27 mouse cellular contexts compared by ENCODE assay signal in the genomic region with DNA sequence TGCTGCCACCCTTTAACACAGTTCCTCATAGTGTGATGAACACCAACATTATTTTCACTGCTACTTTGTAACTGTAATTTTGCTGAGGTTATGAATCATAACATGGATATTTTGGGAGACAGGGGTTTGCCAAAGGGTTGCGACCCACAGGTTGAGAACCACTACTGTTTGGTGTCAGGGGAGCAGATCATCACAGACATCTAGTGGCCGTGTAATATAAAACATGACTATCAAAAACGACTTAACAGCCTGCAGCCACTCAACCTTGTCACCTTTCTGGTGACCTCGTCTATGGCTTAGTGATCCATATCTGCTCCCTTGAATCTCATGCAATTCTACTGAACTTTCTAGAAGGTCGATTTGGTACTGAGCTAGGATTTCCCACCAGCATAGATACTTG.
DNase-seq lines count a peak whose midpoint lies in the region; ATAC-seq and TF ChIP-seq lines count a peak whose summit lies in the region.
"Had no signal": no experiment of that assay in that cellular context is flagged by ENCODE, and none has a peak within 500 bp of the region (broad histone marks: within the 10 kb centered on the region; RNA-seq: fewer than 3 reads in every experiment).

No protein-coding gene starts in this region.

- peak; percentile 34 for TF ChIP-seq CTCF in kidney, postnatal 0 days (IDR thresholded peaks at IDR 0.05; ENCODE audit: low read depth)
- TF ChIP-seq CTCF in lung, embryonic 14.5 days (IDR thresholded peaks at IDR 0.05; ENCODE audit: low read depth): 0 out of 2 replicates have a peak, but pooled peaks have one; percentile 20
- TF ChIP-seq CTCF in lung, adult 2 months (IDR thresholded peaks at IDR 0.05; ENCODE audit: insufficient read depth, low read length): no peak
- TF ChIP-seq CTCF in Patski (IDR thresholded peaks at IDR 0.05): peak; percentile 52

- no peak overlapping the region for H3K9ac ChIP-seq in kidney, postnatal 0 days (ENCODE audit: low read depth, low read length)
- H3K9ac ChIP-seq in lung, embryonic 14.5 days: no peak overlapping the region
- H3K9ac ChIP-seq: embryonic facial prominence, embryonic 12.5 days; embryonic facial prominence, embryonic 15.5 days; forebrain, embryonic 12.5 days; forebrain, embryonic 15.5 days; heart, embryonic 15.5 days; hindbrain, embryonic 13.5 days had no signal

- H3K4me3 ChIP-seq in kidney, postnatal 0 days (replicated peaks; ENCODE audit: low read depth, low read length): no peak overlapping the region
- no peak overlapping the region for H3K4me3 ChIP-seq in lung, embryonic 14.5 days (ENCODE audit: low read depth, low read length)
- no peak overlapping the region for H3K4me3 ChIP-seq in lung, adult 2 months (replicated peaks; ENCODE audit: extremely low read depth, low read depth, low read length)
- H3K4me3 ChIP-seq: embryonic facial prominence, embryonic 12.5 days; embryonic facial prominence, embryonic 15.5 days; forebrain, embryonic 12.5 days; forebrain, embryonic 15.5 days; heart, embryonic 15.5 days; hindbrain, embryonic 10.5 days; hindbrain, embryonic 13.5 days had no signal

- H3K4me1 ChIP-seq in kidney, postnatal 0 days (replicated peaks; ENCODE audit: insufficient read depth, low read length): no peaks in the 10 kb centered on the region
- no peaks in the 10 kb centered on the region for H3K4me1 ChIP-seq in lung, embryonic 14.5 days (ENCODE audit: insufficient read depth)
- peaks cover 13% of the 10 kb centered on the region for H3K4me1 ChIP-seq in lung, adult 2 months (ENCODE audit: control insufficient read depth, insufficient read depth, low read length)
- H3K4me1 ChIP-seq: embryonic facial prominence, embryonic 12.5 days; embryonic facial prominence, embryonic 15.5 days; forebrain, embryonic 12.5 days; forebrain, embryonic 15.5 days; heart, embryonic 15.5 days; hindbrain, embryonic 10.5 days; hindbrain, embryonic 13.5 days had no signal

- no peaks in the 10 kb centered on the region for H3K27me3 ChIP-seq in kidney, postnatal 0 days (ENCODE audit: insufficient read depth, low read length)
- no peaks in the 10 kb centered on the region for H3K27me3 ChIP-seq in lung, embryonic 14.5 days (ENCODE audit: insufficient read depth, low read length)
- no peaks in the 10 kb centered on the region for H3K27me3 ChIP-seq in Patski
- H3K27me3 ChIP-seq: CH12.LX; embryonic facial prominence, embryonic 12.5 days; embryonic facial prominence, embryonic 15.5 days; forebrain, embryonic 12.5 days; forebrain, embryonic 15.5 days; heart, embryonic 15.5 days; hindbrain, embryonic 13.5 days had no signal

- H3K27ac ChIP-seq in kidney, postnatal 0 days: no peak overlapping the region
- H3K27ac ChIP-seq in lung, embryonic 14.5 days (ENCODE audit: low read depth): no peak overlapping the region
- H3K27ac ChIP-seq: embryonic facial prominence, embryonic 12.5 days; embryonic facial prominence, embryonic 15.5 days; forebrain, embryonic 12.5 days; forebrain, embryonic 15.5 days; heart, embryonic 15.5 days; hindbrain, embryonic 10.5 days; hindbrain, embryonic 13.5 days had no signal

- in situ Hi-C loops in Patski (cut with MboI; ENCODE audit: low pct_unique_long_range_greater_than_20kb): no loop called here

- CTCF ChIA-PET in Patski (lab: Charles Lee): interaction anchor here (1.8 kb wide), 1 partner anchor 11 kb away, joined by 4 read pairs; no protein-coding TSS in a partner anchor

- no peaks in the 10 kb centered on the region for H3K36me3 ChIP-seq in kidney, postnatal 0 days (ENCODE audit: insufficient read depth, low read length)
- H3K36me3 ChIP-seq in lung, embryonic 14.5 days (ENCODE audit: insufficient read depth): no peaks in the 10 kb centered on the region
- H3K36me3 ChIP-seq: embryonic facial prominence, embryonic 12.5 days; embryonic facial prominence, embryonic 15.5 days; forebrain, embryonic 12.5 days; forebrain, embryonic 15.5 days; G1E; heart, embryonic 15.5 days; hindbrain, embryonic 10.5 days; hindbrain, embryonic 13.5 days had no signal

- no peak overlapping the region for H3K4me2 ChIP-seq in kidney, postnatal 0 days (ENCODE audit: low read length)
- H3K4me2 ChIP-seq in lung, embryonic 14.5 days: no peak overlapping the region
- H3K4me2 ChIP-seq: embryonic facial prominence, embryonic 12.5 days; embryonic facial prominence, embryonic 15.5 days; forebrain, embryonic 12.5 days; forebrain, embryonic 15.5 days; heart, embryonic 11.5 days; heart, embryonic 15.5 days; hindbrain, embryonic 13.5 days had no signal

- no peak for TF ChIP-seq POLR2A in lung, adult 2 months (IDR thresholded peaks at IDR 0.05; ENCODE audit: borderline replicate concordance, extremely low read depth, low read depth, low read length)

- DNase-seq in kidney, postnatal 0 days (ENCODE audit: low spot score): no peak
- DNase-seq in kidney, adult 9 months: no peak
- DNase-seq in lung, embryonic 14.5 days: no peak
- no peak for DNase-seq in lung, adult 2 months
- DNase-seq in Patski (ENCODE audit: low read depth, low spot score): no peak
- DNase-seq in frontal cortex, postnatal 10 days (ENCODE audit: low spot score in 2 of 2): no peak
- DNase-seq: adrenal gland, adult 2 months; adrenal gland, postnatal 14 days; cerebellum, adult 11 months; cerebellum, adult 2 months; cerebellum, adult 9-11 months; cerebellum, postnatal 25 days; gastrocnemius, postnatal 10 days; gastrocnemius, postnatal 36 days; heart, postnatal 10 days; heart, postnatal 36 days had no signal

- POLR2A ChIA-PET in Patski (lab: Charles Lee): no interaction called here

- no peak for ATAC-seq in kidney, postnatal 0 days (replicated peaks; ENCODE audit: low FRiP score, low read depth)
- ATAC-seq in lung, embryonic 14.5 days (ENCODE audit: insufficient read depth): no peak
- no peak for ATAC-seq in Patski
- ATAC-seq: forebrain, embryonic 15.5 days; hindbrain, embryonic 16.5 days had no signal

- 46% methylated on average over 5 of the region's 5 CpGs for WGBS in kidney, postnatal 0 days
- 69% methylated on average over 5 of the region's 5 CpGs for WGBS in lung, embryonic 14.5 days
- WGBS in lung, adult 2 months: 49% methylated on average over 5 of the region's 5 CpGs

- H3K9me3 ChIP-seq in kidney, postnatal 0 days (replicated peaks; ENCODE audit: low read length): no peaks in the 10 kb centered on the region
- no peaks in the 10 kb centered on the region for H3K9me3 ChIP-seq in lung, embryonic 14.5 days (ENCODE audit: low read depth, low read length)
- H3K9me3 ChIP-seq: embryonic facial prominence, embryonic 12.5 days; embryonic facial prominence, embryonic 15.5 days; forebrain, embryonic 12.5 days; forebrain, embryonic 15.5 days; heart, embryonic 15.5 days; hindbrain, embryonic 10.5 days; hindbrain, embryonic 13.5 days had no signal
